Mouse (Mus musculus) cerebellum, postnatal 10 days (tissue): ENCODE results near the gene Gm47283.
"Not testable (repeated sequence)": the region's sequence is repeated elsewhere in the genome, so short reads cannot be mapped to it uniquely, and the experiment has no call there.

Experiments
- DNase-seq, 2 experiments: peaks; one replicate each; pipeline ENCODE4 v3.0.0; 2021; ENCODE audit warnings: mixed read lengths in 2 of 2

The Gm47283 gene

DNA sequence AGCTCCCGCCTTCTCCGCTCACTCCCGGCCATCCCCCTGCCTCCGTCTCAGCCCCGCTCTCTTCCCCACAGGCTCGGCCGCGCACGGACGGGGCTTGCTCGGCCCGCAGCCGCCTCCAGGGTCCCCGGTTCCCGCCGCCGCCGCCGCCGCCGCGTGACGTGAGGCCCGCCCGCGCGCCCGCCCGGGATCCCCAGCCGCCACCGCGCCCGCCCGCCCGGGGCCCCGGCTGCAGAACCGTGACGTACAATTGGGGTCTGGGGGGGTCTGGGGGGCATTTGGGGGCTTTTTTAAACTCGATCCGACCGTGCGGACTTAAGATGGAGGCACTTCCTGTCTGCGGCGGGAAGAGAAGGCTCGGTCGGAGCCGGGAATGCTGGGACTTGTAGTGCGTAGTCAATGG, at the start of gene Gm47283:
Gm47283 (plus strand) TSS at position 301 of the 400 bp plus-strand sequence.
- DNase-seq = not testable (repeated sequence)

DNA sequence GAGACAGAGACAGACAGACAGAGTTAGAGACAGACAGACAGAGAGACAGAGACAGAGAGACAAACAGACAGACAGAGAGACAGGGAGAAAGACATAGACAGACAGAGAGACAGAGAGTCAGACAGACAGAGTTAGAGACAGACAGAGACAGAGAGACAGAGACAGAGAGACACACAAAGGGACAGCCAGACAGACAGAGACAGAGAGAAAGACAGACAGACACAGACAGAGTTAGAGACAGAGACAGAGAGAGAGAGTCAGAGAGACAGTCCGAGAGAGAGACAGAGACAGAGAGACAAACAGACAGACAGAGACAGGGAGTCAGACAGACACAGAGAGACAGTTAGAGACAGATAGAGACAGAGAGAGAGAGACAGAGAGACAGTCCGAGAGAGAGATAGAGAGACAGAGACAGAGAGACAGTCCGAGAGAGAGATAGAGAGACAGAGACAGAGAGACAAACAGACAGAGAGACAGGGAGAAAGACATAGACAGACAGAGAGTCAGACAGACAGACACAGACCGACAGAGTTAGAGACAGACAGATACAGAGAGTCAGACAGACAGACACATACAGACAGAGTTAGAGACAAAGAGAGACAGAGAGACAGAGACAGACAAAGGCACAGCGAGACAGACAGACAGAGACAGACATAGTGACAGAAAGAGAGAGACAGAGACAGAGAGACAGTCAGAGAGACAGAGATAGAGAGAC, 49.2 kb upstream of the Gm47283 start:
- DNase-seq = not testable (repeated sequence)

DNA sequence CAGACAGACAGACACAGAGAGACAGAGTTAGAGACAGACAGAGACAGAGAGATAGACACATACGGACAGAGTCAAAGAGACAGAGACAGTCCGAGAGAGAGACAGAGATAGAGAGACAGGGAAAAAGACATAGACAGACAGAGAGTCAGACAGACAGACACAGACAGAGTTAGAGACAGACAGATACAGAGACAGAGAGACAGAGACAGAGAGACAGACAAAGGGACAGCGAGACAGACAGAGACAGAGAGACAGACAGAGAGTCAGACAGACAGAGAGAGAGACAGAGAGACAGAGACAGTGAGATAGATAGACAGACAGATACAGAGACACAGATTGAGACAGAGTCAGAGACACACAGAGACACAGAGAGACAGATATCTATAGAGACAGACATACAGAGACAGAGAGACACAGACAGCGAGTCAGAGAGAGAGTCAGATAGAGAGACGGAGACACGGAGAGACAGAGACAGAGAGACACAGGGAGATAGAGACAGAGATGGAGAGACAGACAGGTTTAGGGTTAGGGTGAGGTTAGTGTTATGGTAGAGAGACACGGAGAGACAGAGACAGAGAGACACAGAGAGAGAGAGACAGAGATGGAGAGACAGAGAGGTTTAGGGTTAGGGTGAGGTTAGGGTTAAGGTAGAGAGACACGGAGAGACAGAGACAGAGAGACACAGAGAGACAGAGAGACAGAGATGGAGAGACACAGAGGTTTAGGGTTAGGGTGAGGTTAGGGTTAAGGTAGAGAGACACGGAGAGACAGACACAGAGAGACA, 48.1 kb upstream of the Gm47283 start:
- not testable (repeated sequence) for DNase-seq

DNA sequence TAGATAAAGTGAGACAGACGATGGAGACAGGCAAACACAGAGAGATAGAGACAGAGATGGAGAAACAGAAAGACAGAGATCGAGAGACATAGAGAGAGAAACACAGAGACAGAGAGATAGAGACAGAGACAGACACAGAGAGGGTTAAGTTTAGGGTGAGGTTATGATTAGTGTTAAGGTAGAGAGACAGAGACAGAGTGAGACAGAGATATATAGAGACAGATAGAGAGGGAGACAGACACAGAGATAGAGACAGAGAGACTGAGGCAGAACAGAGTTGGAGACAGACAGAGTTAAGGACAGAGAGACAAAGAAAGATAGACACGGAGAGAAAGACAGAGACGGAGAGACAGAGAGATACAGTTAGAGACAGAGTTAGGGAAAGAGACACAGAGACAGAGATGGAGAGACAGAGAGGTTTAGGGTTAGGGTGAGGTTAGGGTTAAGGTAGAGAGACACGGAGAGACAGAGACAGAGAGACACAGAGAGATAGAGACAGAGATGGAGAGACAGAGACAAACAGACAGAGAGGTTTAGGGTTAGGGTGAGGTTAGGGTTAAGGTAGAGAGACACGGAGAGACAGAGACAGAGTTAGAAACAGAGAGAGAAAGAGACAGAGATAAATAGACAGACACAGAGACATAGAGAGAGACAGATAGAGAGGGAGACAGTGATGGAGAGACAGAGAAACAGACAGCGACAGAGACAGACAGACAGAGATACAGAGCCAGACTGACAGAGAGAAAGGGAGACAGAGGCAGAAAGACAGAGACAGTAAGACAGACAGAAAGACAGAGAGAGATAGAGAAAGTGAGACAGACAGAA, 46.7 kb upstream of the Gm47283 start:
- no peak for DNase-seq

DNA sequence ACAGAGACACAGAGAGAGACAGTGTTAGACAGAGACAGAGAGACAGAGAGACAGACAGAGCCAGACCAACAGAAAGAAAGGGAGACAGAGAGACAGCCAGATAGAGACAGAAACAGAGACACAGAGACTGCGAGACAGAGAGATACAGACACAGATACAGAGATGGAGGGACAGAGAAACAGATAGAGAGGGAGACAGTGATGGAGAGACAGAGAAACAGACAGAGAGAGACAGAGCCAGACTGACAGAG, 46.2 kb upstream of the Gm47283 start:
- DNase-seq = no peak

DNA sequence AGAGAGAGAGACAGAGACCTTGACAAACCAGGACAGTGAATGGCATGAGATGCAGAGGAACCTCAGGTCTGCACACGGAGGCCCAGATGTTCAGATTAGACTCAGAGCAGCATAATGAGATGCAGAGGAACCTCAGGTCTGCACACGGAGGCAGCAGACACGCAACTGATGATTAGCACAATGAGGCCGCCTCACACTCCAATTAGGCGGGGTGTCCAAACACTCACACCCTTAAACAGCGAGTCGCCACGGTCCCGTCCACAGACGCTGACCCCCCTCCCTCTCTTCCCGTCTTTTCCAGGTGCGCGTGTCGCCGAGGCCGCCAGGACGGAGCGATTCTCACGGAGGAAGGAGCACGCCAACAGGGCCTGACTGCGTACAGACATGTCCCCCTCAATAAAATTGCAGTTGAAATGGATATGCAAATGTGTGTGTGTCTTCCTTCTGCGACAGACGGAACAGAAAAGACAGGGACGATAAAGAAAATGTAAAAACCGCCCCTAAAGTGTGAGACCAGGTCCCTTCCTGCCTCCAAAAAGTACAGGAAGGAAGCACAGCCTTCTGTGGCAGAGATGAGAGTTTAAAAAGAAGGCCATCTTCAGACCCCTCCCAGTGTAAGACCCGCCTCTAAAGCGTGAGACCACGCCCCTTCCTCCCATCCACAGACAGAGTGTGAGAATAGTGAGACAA, 45.6 kb upstream of the Gm47283 start:
- peak; percentile 40 to 42 for DNase-seq

DNA sequence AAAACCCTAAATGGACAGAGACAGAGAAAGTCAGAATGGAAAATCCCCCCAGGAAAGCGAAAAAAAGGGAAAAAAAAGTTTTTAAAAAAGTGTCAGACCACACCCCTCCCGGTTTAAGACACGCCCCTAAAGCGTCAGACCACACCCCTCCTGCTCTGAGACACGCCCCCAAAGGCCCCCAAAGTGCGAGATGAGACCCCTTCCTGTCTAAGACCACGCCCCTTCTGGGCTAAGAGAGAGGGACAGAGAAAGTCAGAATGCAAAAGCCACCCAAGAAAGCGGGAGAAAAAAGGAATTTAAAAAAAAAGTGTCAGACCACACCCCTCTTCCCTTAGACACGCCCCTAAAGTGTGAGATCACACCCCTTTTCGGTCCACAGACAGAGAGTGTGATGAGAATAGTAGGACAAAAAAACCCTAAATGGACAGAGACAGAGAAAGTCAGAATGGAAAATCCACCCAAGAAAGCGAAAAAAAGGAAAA, 45.0 kb upstream of the Gm47283 start:
- peak; percentile 55 to 58 for DNase-seq

DNA sequence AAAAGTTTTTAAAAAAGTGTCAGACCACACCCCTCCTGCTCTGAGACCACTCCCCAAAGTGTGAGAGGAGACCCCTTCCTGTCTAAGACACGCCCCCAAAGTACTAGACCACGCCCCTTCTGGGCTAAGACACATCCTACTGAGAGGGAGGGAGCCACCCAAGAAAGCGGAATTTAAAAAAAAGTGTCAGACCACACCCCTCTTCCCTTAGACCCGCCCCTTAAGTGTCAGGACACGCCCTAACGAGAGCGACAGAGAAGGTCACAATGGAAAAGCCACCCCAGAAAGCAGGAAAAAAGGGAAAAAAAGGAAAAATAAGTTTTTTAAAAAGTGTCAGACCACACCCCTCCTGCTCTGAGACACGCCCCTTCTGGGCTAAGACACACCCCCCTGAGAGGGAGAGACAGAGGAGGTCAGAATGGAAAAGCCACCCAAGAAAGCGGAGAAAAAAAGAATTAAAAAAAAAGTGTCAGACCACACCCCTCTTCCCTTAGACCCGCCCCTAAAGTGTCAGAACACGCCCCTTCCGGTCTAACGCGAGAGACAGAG, 44.5 kb upstream of the Gm47283 start:
- DNase-seq = peak; percentile 56 to 71

DNA sequence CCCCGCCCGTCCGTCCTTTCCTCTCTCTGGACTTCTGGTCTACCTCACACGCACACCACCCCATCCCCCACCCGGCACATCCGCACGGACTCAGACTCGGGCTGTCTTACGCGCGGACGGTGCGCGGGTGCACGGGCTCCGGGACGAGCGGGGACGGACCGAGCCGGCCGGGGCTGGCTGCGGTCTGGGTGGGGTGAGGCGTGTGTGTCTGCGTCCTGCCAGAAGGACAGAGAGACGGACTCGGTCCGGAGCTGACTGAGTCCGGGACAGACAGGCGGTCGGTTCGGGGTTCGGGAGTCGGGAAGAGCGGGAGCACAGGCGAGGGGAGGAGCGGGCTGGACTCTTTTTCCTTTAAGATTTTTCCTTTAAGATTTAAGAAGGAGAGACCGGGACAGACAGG, 43.5 kb upstream of the Gm47283 start:
- DNase-seq = peak; percentile 54 to 61

DNA sequence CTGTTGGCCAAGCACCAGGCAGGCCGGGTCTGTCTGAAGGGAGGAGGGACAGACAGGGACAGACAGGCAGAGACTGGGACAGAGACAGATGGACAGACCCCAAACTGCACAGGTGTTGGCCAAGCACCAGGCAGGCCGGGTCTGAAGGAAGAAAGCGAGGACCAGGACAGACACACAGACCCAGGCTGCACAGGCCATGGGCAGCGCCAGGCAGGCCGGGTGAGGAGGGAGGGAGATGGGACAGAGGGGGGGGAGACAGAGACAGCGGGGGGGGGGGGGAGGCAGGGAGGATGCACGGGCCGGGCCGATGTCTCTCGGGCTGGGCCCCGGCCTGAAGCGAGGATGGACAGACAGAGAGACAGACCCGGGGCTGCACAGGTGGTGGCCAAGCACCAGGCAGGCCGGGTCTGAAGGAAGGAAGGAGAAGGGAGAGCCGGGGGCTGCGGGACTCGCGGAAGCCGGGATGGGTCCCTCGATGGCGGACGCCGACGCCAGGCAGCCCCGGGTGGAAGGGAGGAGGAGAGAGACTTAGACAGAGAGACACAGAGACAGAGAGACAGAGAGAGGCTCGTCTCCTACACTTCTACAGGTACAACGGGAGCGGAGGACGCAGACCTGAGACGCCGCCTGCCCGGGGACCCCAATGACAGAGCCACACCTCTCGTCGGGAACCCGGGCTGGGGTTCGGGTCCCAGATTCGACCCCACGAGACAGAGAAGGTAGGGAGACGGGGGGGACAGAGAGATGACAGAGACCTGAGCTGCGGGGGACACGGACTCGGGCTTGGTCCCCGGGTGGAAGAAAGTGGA, 42.9 kb upstream of the Gm47283 start:
- DNase-seq = peak; percentile 28 to 66

DNA sequence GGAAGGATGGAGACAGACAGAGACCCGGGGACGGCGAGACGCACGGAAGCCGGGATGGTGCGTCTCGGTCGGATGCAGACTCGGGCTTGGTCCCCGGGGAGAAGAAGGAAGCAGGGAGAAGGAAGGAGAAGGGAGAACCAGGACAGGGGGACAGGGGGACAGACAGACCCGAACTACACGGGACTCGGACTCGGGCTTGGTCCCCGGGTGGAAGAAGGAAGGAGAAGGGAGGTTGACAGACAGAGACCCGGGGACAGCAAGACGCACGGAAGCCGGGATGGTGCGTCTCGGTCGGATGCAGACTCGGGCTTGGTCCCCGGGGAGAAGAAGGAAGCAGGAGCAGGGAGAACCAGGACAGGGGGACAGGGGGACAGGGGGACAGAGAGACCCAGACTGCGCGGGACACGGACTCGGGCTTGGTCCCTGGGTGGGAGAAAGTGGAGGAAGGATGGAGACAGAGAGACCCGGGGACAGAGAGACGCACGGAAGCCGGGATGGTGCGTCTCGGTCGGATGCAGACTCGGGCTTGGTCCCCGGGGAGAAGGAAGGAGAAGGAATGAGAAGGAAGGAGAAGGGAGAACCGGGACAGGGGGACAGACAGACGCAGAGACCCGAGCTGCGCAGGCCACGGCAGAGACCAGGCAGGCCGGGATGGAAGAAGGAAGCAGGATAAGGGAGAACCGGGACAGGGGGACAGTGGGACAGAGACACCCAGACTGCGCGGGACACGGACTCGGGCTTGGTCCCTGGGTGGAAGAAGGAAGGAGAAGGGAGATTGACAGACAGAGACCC, 42.1 kb upstream of the Gm47283 start:
- peak; percentile 12 to 39 for DNase-seq

DNA sequence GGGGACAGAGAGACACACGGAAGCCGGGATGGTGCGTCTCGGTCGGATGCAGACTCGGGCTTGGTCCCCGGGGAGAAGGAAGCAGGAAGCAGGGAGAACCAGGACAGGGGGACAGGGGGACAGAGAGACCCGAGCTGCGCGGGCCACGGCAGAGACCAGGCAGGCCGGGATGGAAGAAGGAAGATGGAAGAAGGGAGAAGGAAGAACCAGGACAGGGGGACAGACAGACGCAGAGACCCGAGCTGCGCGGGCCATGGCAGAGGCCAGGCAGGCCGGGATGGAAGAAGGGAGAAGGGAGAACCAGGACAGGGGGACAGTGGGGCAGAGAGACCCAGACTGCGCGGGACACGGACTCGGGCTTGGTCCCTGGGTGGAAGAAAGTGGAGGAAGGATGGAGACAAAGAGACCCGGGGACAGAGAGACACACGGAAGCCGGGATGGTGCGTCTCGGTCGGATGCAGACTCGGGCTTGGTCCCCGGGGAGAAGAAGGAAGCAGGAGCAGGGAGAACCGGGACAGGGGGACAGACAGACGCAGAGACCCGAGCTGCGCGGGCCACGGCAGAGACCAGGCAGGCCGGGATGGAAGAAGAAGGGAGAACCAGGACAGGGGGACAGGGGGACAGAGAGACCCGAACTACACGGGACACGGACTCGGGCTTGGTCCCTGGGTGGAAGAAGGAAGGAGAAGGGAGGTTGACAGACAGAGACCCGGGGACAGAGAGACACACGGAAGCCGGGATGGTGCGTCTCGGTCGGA, 41.3 kb upstream of the Gm47283 start:
- peak in 1 of 2 experiments; percentile 11 for DNase-seq

DNA sequence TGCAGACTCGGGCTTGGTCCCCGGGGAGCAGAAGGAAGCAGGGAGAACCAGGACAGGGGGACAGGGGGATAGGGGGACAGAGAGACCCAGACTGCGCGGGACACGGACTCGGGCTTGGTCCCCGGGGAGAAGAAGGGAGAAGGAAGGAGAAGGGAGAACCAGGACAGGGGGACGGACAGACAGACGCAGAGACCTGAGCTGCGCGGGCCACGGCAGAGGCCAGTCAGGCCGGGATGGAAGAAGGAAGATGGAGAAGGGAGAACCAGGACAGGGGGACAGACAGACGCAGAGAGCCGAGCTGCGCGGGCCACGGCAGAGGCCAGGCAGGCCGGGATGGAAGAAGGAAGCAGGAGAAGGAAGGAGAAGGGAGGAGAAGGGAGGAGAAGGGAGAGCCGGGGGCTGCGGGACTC, 40.7 kb upstream of the Gm47283 start:
- peak; percentile 26 to 45 for DNase-seq

DNA sequence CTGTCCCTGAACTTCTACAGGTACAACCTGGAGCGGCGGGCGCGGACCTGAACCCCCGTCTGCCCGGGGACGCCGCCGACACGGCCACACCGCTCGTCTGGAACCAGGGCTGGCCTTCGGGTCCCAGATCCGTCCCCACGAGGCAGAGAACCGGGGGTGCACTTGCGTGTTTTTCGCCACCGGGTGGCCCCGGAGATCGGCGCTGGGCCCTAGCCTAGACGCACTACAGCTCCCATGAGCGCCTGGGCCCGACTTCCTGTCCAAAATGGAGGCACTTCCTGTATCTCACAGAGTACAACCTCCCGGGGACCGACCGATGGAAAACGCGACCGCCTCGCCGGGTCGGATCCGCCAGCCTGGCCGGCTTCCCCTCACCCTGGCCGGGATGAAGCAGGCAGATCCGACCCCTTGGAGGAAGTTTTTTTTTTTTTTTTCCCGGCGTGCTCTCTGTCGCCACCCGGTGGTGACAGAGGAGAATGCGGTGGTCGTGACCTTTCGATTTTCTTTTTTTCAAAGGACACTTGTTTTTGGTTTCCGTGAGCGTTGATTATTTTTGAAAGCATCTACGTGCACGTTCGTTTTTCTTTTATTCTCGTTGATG, 40.1 kb upstream of the Gm47283 start:
- peak; percentile 89 to 99 for DNase-seq

DNA sequence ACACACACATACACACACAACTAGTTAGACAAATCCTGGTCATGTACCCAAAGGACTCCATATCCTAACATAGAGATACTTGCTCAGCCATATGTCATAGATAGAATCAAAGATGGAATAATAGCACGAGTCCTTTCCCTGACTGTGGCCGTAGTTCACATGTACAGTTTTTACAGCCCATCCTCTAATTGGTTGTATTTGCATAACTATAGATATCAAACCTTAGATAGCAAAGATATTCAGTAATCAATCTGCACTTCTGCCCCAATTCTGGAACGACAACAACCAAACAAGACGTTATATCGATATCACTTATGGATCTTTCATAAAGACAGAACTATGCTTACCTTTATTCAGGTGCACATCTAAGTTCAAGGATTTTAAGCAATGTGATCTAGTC, 39.3 kb upstream of the Gm47283 start:
- not testable (repeated sequence) for DNase-seq

DNA sequence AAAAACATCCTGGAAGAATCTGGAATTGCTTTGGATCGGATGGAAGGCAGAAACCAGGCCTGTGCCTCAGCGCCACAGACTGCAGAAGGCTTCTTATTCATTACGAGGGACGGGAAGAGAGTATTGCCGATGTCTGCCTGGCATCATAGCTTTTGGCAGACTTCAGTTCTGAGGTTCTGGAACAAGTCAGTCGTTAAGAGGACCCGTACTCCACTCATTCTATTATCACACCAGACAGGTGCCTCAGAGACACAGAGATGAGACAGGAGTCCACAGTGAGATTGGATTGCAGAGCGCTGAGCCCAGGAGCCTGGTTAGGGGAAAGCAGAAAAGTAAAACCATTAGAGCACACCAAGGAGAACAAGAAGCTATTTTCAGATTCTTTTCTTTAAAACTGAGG, 29.8 kb upstream of the Gm47283 start, which contains the start of gene Gm21860:
Gm21860 (minus strand) TSS at position 101 of the 400 bp plus-strand sequence.
- DNase-seq = not testable (repeated sequence)

DNA sequence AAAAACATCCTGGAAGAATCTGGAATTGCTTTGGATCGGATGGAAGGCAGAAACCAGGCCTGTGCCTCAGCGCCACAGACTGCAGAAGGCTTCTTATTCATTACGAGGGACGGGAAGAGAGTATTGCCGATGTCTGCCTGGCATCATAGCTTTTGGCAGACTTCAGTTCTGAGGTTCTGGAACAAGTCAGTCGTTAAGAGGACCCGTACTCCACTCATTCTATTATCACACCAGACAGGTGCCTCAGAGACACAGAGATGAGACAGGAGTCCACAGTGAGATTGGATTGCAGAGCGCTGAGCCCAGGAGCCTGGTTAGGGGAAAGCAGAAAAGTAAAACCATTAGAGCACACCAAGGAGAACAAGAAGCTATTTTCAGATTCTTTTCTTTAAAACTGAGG, 54.5 kb downstream of the Gm47283 start, which contains the start of gene Gm21748:
Gm21748 (minus strand) TSS at position 101 of the 400 bp plus-strand sequence.
- not testable (repeated sequence) for DNase-seq
